Mouse (Mus musculus) kidney, embryonic 16.5 days (tissue): ENCODE results near the gene Grem1. TPM values are rescaled to one million over a fixed set of nuclear protein-coding genes. Genes with fewer than 3 reads are reported as not detected.

Experiments
- ATAC-seq: fragments of 200-750 bp; cut with Nextera tagmentation; 2 replicates; pipeline ENCODE4 v1.8.0; 2017; ENCODE audit warnings: moderate TSS enrichment; ENCODE audit not compliant: low FRiP score, low TSS enrichment
- H3K27ac ChIP-seq: fragments of 300-500 bp; sonication (generic); 2 replicates; pipeline ENCODE4 v1.5.1; 2014; ENCODE audit warnings: low read length
- H3K27me3 ChIP-seq: fragments of 300-500 bp; sonication (generic); 2 replicates; pipeline ENCODE4 v1.6.1; 2014; ENCODE audit warnings: low read length, control low read depth, mixed read lengths; ENCODE audit not compliant: insufficient read depth
- H3K36me3 ChIP-seq: fragments of 300-500 bp; sonication (generic); 2 replicates; pipeline ENCODE4 v1.6.1; 2014; ENCODE audit warnings: low read length, control low read depth, mixed read lengths; ENCODE audit not compliant: insufficient read depth
- H3K4me1 ChIP-seq: fragments of 300-500 bp; sonication (generic); 2 replicates; pipeline ENCODE4 v1.6.1; 2014; ENCODE audit warnings: low read length, control low read depth, mixed read lengths; ENCODE audit not compliant: insufficient read depth
- H3K4me2 ChIP-seq: fragments of 300-500 bp; sonication (generic); replicated peaks from 2 replicates; pipeline ENCODE4 v1.6.1; 2014; ENCODE audit warnings: low read depth, low read length
- H3K4me3 ChIP-seq: fragments of 300-500 bp; sonication (generic); 2 replicates; pipeline ENCODE4 v1.5.1; 2014; ENCODE audit warnings: mild to moderate bottlenecking, low read length
- H3K9ac ChIP-seq: fragments of 300-500 bp; sonication (generic); replicated peaks from 2 replicates; pipeline ENCODE4 v1.6.1; 2014; ENCODE audit warnings: low read length
- H3K9me3 ChIP-seq: fragments of 300-500 bp; sonication (generic); 2 replicates; pipeline ENCODE4 v1.6.1; 2016; ENCODE audit warnings: low read length, control low read depth
- WGBS: fragments of 180-500 bp; shearing (Covaris S2); extraction: QIAGEN DNeasy Blood & Tissue Kit; methylation state at CpG from one replicate; pipeline ENCODE4 v1.1.7; 2014; 5-methylcytosine and 5-hydroxymethylcytosine counted together
- polyA plus RNA-seq: library from polyadenylated mRNA; unstranded; fragments of >200 nt; fragmentation: Nextera tagmentation; extraction: Ambion mirVana; gene quantifications from 2 replicates; pipeline ENCODE4 v1.2.1, GENCODE M21; 2015

The Grem1 gene
- polyA plus RNA-seq = 0.17 and 0.19 TPM in 2 replicates

- WGBS = under 1% methylated on average over 59 of the region's 64 CpGs
- Histone ChIP-seq H3K4me3 (peak within 1 kb of the TSS; percentile 57), H3K27me3 (peaks cover 66% of the 10 kb centered on the region), H3K9me3 (no peaks in the 10 kb centered on the region), H3K9ac (no peak within 1 kb of the TSS), H3K4me1 (peaks cover 25% of the 10 kb centered on the region), H3K4me2 (peak within 1 kb of the TSS; percentile 96), H3K36me3 (no peaks in the 10 kb centered on the region), H3K27ac (no peak within 1 kb of the TSS)
- ATAC-seq = peak; percentile 55
Measured at GRCm38 (mm10) chr2:113758311-113759161, at the start of gene Grem1. Grem1 (minus strand) TSS chr2:113758646.

DNA sequence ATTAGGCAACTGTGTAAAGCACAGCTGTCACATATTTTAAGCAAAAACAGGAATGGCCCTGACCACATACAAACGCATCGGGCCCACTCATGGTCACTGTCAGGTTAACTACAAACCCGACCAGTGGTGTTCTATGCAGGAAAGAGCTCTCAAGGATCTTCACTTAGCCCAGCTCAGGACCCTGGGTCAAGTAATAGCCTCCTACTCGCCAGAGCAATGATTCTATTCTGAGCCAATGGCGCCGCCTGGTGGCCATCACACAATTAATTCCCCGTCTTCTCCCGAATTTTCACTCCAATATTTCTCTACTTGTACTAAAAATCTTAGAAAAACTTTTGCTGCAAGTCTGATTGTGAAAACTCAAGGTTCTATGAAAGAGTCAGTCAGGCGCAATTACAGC is 49.2 kb upstream of the Grem1 start:
- no peaks in the 10 kb centered on the region for H3K27me3 ChIP-seq
- WGBS = 21% methylated on average over 9 of the region's 9 CpGs
- no peaks in the 10 kb centered on the region for H3K36me3 ChIP-seq
- no peak overlapping the region for H3K9ac ChIP-seq
- no peaks in the 10 kb centered on the region for H3K9me3 ChIP-seq
- ATAC-seq = no peak
- no peak overlapping the region for H3K27ac ChIP-seq
- no peak overlapping the region for H3K4me2 ChIP-seq
- H3K4me1 ChIP-seq = no peaks in the 10 kb centered on the region
- no peak overlapping the region for H3K4me3 ChIP-seq

DNA sequence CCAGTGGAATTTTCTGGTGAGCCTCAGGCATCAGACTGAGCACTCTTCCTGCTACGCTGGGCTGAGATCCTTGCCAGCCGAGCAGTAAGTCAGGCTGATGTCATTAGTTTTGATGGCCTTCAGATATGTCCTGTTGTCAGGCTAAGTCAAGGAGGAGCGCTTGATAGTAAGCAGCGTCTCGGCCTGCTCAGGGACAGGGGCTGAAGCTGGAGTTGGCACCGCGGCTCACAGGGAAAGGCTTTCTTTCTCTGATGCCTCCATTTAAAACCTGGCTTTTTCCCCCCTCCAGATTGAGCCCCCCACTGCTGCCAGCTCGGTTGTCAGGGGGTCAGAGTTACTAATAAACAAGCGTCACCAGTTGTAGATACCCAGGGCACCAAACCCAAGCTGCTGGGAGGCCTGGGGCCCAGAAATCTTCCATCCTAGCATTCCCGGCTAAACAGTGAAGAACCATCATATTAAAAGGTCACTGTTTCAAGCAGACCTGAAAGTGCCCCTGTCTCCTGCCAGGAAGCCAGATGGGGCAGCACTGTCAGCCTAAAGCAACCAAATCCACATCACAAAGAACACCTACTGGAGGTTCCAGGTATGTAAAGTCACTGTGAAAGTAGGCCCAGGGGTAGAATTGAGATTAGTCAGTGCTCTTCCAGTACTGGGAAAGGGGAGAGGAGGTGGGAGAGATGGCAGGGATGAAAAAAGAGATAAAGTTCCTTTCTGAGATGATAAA is 48.6 kb upstream of the Grem1 start:
- Histone ChIP-seq H3K36me3 (no peaks in the 10 kb centered on the region), H3K27ac (no peak overlapping the region), H3K4me3 (no peak overlapping the region), H3K27me3 (no peaks in the 10 kb centered on the region), H3K4me1 (no peaks in the 10 kb centered on the region), H3K9me3 (no peaks in the 10 kb centered on the region), H3K9ac (no peak overlapping the region), H3K4me2 (no peak overlapping the region)
- no peak for ATAC-seq
- WGBS = 71% methylated on average over 10 of the region's 10 CpGs

DNA sequence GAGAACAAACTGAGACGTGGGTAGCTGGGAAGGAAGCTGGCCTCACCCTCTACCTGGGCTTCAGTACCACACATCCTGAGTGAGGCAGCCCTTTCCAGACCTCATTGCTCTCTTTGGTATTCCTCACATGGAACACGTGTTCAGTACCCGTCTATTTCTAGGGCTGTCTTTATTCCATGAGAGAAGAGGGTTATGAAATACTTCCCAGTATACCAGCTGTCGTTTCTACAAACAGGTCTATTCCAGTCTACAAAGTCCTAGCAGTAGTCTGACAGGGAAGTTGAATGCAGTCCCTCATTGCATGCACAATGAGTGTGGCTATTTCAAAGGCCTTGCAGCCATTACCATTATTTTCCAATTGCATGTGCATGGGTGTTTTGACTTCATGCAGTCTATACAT is 47.3 kb upstream of the Grem1 start:
- Histone ChIP-seq H3K4me3 (no peak overlapping the region), H3K4me2 (no peak overlapping the region), H3K27me3 (no peaks in the 10 kb centered on the region), H3K9ac (no peak overlapping the region), H3K27ac (no peak overlapping the region), H3K4me1 (no peaks in the 10 kb centered on the region), H3K9me3 (no peaks in the 10 kb centered on the region), H3K36me3 (no peaks in the 10 kb centered on the region)
- 84% methylated on average over 4 of the region's 4 CpGs for WGBS
- no peak for ATAC-seq

DNA sequence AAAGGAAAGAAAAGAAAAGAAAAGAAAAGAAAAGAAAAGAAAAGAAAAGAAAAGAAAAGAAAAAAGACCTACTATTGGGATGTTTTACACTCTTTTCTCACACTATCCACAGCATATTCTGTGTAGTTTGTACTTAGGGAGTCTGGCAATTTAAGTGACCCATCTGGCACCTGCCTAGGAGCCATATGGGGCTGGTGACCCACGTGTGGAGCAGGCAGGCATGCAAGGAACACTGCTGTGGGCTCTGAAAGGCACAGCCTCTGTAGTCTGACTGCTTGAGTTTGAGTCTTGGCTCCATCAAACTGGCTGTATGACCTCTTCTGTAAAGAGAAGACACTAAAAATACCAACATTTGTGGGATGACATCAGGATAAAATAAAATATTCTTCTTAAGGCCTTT is 45.3 kb upstream of the Grem1 start:
- Histone ChIP-seq H3K36me3 (no peaks in the 10 kb centered on the region), H3K27me3 (no peaks in the 10 kb centered on the region), H3K4me1 (no peaks in the 10 kb centered on the region), H3K4me2 (no peak overlapping the region), H3K9ac (no peak overlapping the region), H3K4me3 (no peak overlapping the region), H3K9me3 (no peaks in the 10 kb centered on the region), H3K27ac (no peak overlapping the region)
- 23% methylated on average over 1 of the region's 1 CpGs for WGBS
- no peak for ATAC-seq

GRCm38 (mm10) chr2:113800846-113801245 is 42.4 kb upstream of the Grem1 start:
- Histone ChIP-seq H3K27me3 (no peaks in the 10 kb centered on the region), H3K4me3 (no peak overlapping the region), H3K9me3 (no peaks in the 10 kb centered on the region), H3K27ac (no peak overlapping the region), H3K4me2 (no peak overlapping the region), H3K9ac (no peak overlapping the region), H3K36me3 (no peaks in the 10 kb centered on the region), H3K4me1 (no peaks in the 10 kb centered on the region)
- WGBS = 74% methylated on average over 5 of the region's 5 CpGs
- no peak for ATAC-seq

GRCm38 (mm10) chr2:113798605-113799004 is 40.2 kb upstream of the Grem1 start:
- H3K27me3 ChIP-seq = no peaks in the 10 kb centered on the region
- no peaks in the 10 kb centered on the region for H3K9me3 ChIP-seq
- no peak overlapping the region for H3K4me2 ChIP-seq
- WGBS = 55% methylated on average over 13 of the region's 13 CpGs
- no peak overlapping the region for H3K27ac ChIP-seq
- H3K4me1 ChIP-seq = no peaks in the 10 kb centered on the region
- H3K9ac ChIP-seq = no peak overlapping the region
- no peaks in the 10 kb centered on the region for H3K36me3 ChIP-seq
- H3K4me3 ChIP-seq = no peak overlapping the region
- no peak for ATAC-seq

- ATAC-seq = no peak
Measured at GRCm38 (mm10) chr2:113795186-113795585, 36.7 kb upstream of the Grem1 start.

GRCm38 (mm10) chr2:113793521-113793920 is 35.1 kb upstream of the Grem1 start:
- H3K9me3 ChIP-seq = no peaks in the 10 kb centered on the region
- no peak overlapping the region for H3K27ac ChIP-seq
- no peak for ATAC-seq
- no peak overlapping the region for H3K4me2 ChIP-seq
- no peaks in the 10 kb centered on the region for H3K27me3 ChIP-seq
- no peaks in the 10 kb centered on the region for H3K4me1 ChIP-seq
- H3K9ac ChIP-seq = no peak overlapping the region
- no peak overlapping the region for H3K4me3 ChIP-seq
- H3K36me3 ChIP-seq = no peaks in the 10 kb centered on the region
- WGBS = 86% methylated on average over 3 of the region's 3 CpGs

More at GRCm38 (mm10) chr2:113795186-113795585, 36.7 kb upstream of the Grem1 start:
- no peaks in the 10 kb centered on the region for H3K27me3 ChIP-seq
- no peaks in the 10 kb centered on the region for H3K36me3 ChIP-seq
- H3K4me3 ChIP-seq = no peak overlapping the region
- H3K4me2 ChIP-seq = no peak overlapping the region
- H3K27ac ChIP-seq = no peak overlapping the region
- no peak overlapping the region for H3K9ac ChIP-seq
- H3K9me3 ChIP-seq = no peaks in the 10 kb centered on the region
- no peaks in the 10 kb centered on the region for H3K4me1 ChIP-seq
- WGBS = 71% methylated on average over 4 of the region's 4 CpGs
